Mouse (Mus musculus): ENCODE results near the gene Ugcg.

- TF ChIP-seq ZMIZ1 (IDR thresholded peaks at IDR 0.05; ENCODE audit: low read depth, low read length) (no peak), GATA1 (IDR thresholded peaks at IDR 0.05; ENCODE audit: low read depth, low read length) (no peak), HCFC1 (IDR thresholded peaks at IDR 0.05; ENCODE audit: low read depth, low read length) (0 out of 2 replicates have a peak, but pooled peaks have one; percentile 23), POLR2A (IDR thresholded peaks at IDR 0.05; ENCODE audit: control insufficient read depth in 1 of 2, insufficient read depth in 1 of 2, low read depth in 1 of 2, low read length in 2 of 2, poor library complexity in 1 of 2) (no peak)
Measured at GRCm38 (mm10) chr4:59187289-59187688, 1.8 kb upstream of the Ugcg start.
